Mouse (Mus musculus) midbrain, postnatal 0 days (tissue): Measurements from ENCODE around the gene Fam110a. TPM values are rescaled to one million over a fixed set of nuclear protein-coding genes. Genes with fewer than 3 reads are reported as not detected.
A peak's percentile ranks its signal among the peaks of the same experiment; 100 is the strongest.

ENCODE experiments used
- ATAC-seq: fragments of 200-750 bp; cut with Nextera tagmentation; 2 replicates; pipeline ENCODE4 v1.8.0; 2017; ENCODE audit warnings: moderate number of reproducible peaks, mild to moderate bottlenecking, moderate TSS enrichment, moderate library complexity; ENCODE audit not compliant: low FRiP score
- DNase-seq: peaks from one replicate; pipeline ENCODE4 v3.0.0-alpha.2; 2015; ENCODE audit warnings: low spot score
- H3K27ac ChIP-seq: fragments of 300-500 bp; sonication (generic); 2 replicates; pipeline ENCODE4 v1.5.1; 2014; ENCODE audit warnings: low read depth, mild to moderate bottlenecking, low read length, mixed read lengths
- H3K27me3 ChIP-seq: fragments of 300-500 bp; sonication (generic); 2 replicates; pipeline ENCODE4 v1.6.1; 2014; ENCODE audit warnings: low read length, control low read depth, mixed read lengths; ENCODE audit not compliant: insufficient read depth
- H3K36me3 ChIP-seq: fragments of 300-500 bp; sonication (generic); 2 replicates; pipeline ENCODE4 v1.6.1; 2014; ENCODE audit warnings: low read length, control low read depth, mixed read lengths; ENCODE audit not compliant: insufficient read depth
- H3K4me1 ChIP-seq: fragments of 300-500 bp; sonication (generic); 2 replicates; pipeline ENCODE4 v1.6.1; 2014; ENCODE audit warnings: mild to moderate bottlenecking, control low read depth, antibody characterized with exemption, low read length, mixed read lengths; ENCODE audit not compliant: insufficient read depth
- H3K4me2 ChIP-seq: fragments of 300-500 bp; sonication (generic); 2 replicates; pipeline ENCODE4 v1.6.1; 2014; ENCODE audit warnings: low read depth, mild to moderate bottlenecking, low read length, mixed read lengths; ENCODE audit not compliant: poor library complexity, severe bottlenecking
- H3K4me3 ChIP-seq: fragments of 300-500 bp; sonication (generic); 2 replicates; pipeline ENCODE4 v1.5.1; 2014; ENCODE audit warnings: low read depth, mild to moderate bottlenecking, low read length, moderate library complexity
- H3K9ac ChIP-seq: fragments of 300-500 bp; sonication (generic); replicated peaks from 2 replicates; pipeline ENCODE4 v1.6.1; 2014; ENCODE audit warnings: mild to moderate bottlenecking, low read length, moderate library complexity, mixed read lengths; ENCODE audit not compliant: poor library complexity, severe bottlenecking
- H3K9me3 ChIP-seq: fragments of 300-500 bp; sonication (generic); 2 replicates; pipeline ENCODE4 v1.6.1; 2016; ENCODE audit warnings: low read length, control low read depth
- CTCF ChIP-seq: IDR thresholded peaks from 2 replicates; pipeline ENCODE4 v1.5.1; 2016; ENCODE audit warnings: antibody characterized with exemption, mild to moderate bottlenecking
- WGBS: fragments of 180-500 bp; shearing (Covaris S2); extraction: QIAGEN DNeasy Blood & Tissue Kit; methylation state at CpG from one replicate; pipeline ENCODE4 v1.1.7; 2014; 5-methylcytosine and 5-hydroxymethylcytosine counted together
- polyA plus RNA-seq: library from polyadenylated mRNA; unstranded; fragments of >200 nt; fragmentation: Nextera tagmentation; extraction: Ambion mirVana; gene quantifications from 2 replicates; pipeline ENCODE4 v1.2.1, GENCODE M21; 2015
- total RNA-seq: library from RNA; depleted of rRNA; stranded (reverse); fragments of >200 nt; gene quantifications from 2 replicates; pipeline ENCODE4 v1.2.3, GENCODE M21; 2014

Gene Fam110a
- total and polyA plus RNA-seq, 2 experiments from 2014 or later, result 28.7 to 36.1 TPM

GRCm38 (mm10) chr2:152010251-152010650 lies 30.2 kb upstream of the Fam110a start:
- H3K36me3 ChIP-seq, result no peaks in the 10 kb centered on the region
- no peak overlapping the region for H3K9ac ChIP-seq
- no peak overlapping the region for H3K4me2 ChIP-seq
- DNase-seq (no peak), ATAC-seq (no peak)
- no peaks in the 10 kb centered on the region for H3K27me3 ChIP-seq
- WGBS, result 85% methylated on average over 9 of the region's 9 CpGs
- no peak for TF ChIP-seq CTCF
- no peaks in the 10 kb centered on the region for H3K9me3 ChIP-seq
- peaks cover 8% of the 10 kb centered on the region; the same call in 1 of the 2 replicates for H3K4me1 ChIP-seq
- no peak overlapping the region for H3K27ac ChIP-seq
- no peak overlapping the region for H3K4me3 ChIP-seq

- Histone ChIP-seq H3K4me3 (no peak overlapping the region), H3K27ac (no peak overlapping the region), H3K4me1 (peaks cover 8% of the 10 kb centered on the region; the same call in 1 of the 2 replicates), H3K27me3 (no peaks in the 10 kb centered on the region), H3K9ac (no peak overlapping the region), H3K4me2 (no peak overlapping the region), H3K36me3 (no peaks in the 10 kb centered on the region), H3K9me3 (no peaks in the 10 kb centered on the region)
- DNase-seq (no peak), ATAC-seq (no peak)
- no peak for TF ChIP-seq CTCF
- 90% methylated on average over 15 of the region's 15 CpGs for WGBS
These were observed 29.2 kb upstream of the Fam110a start for GRCm38 (mm10) chr2:152009061-152009779.

GRCm38 (mm10) chr2:152007783-152008182 lies 27.8 kb upstream of the Fam110a start:
- DNase-seq (no peak), ATAC-seq (0 out of 2 replicates have a peak, but pooled peaks have one; percentile 35)
- Histone ChIP-seq H3K36me3 (no peaks in the 10 kb centered on the region), H3K4me1 (peaks cover 8% of the 10 kb centered on the region; the same call in 1 of the 2 replicates), H3K9me3 (no peaks in the 10 kb centered on the region), H3K4me2 (no peak overlapping the region), H3K27ac (no peak overlapping the region), H3K9ac (no peak overlapping the region), H3K27me3 (no peaks in the 10 kb centered on the region), H3K4me3 (no peak overlapping the region)
- 61% methylated on average over 10 of the region's 10 CpGs for WGBS
- peak; percentile 76 for TF ChIP-seq CTCF

- Histone ChIP-seq H3K4me3 (no peak overlapping the region), H3K4me2 (no peak overlapping the region), H3K9ac (no peak overlapping the region), H3K27ac (no peak overlapping the region), H3K36me3 (no peaks in the 10 kb centered on the region), H3K9me3 (no peaks in the 10 kb centered on the region), H3K4me1 (peaks cover 8% of the 10 kb centered on the region; the same call in 1 of the 2 replicates), H3K27me3 (peaks cover 12% of the 10 kb centered on the region)
- no peak for TF ChIP-seq CTCF
- DNase-seq (no peak), ATAC-seq (no peak)
- WGBS, result 80% methylated on average over 6 of the region's 6 CpGs
These were observed 22.5 kb upstream of the Fam110a start for GRCm38 (mm10) chr2:152002529-152002928.

GRCm38 (mm10) chr2:152000735-152001134 lies 20.7 kb upstream of the Fam110a start:
- Histone ChIP-seq H3K27ac (no peak overlapping the region), H3K9ac (no peak overlapping the region), H3K4me2 (no peak overlapping the region), H3K27me3 (peaks cover 16% of the 10 kb centered on the region), H3K4me1 (peaks cover 5% of the 10 kb centered on the region; the same call in 1 of the 2 replicates), H3K4me3 (no peak overlapping the region), H3K36me3 (no peaks in the 10 kb centered on the region), H3K9me3 (no peaks in the 10 kb centered on the region)
- DNase-seq (no peak), ATAC-seq (no peak)
- WGBS, result 66% methylated on average over 6 of the region's 6 CpGs
- no peak for TF ChIP-seq CTCF

DNA sequence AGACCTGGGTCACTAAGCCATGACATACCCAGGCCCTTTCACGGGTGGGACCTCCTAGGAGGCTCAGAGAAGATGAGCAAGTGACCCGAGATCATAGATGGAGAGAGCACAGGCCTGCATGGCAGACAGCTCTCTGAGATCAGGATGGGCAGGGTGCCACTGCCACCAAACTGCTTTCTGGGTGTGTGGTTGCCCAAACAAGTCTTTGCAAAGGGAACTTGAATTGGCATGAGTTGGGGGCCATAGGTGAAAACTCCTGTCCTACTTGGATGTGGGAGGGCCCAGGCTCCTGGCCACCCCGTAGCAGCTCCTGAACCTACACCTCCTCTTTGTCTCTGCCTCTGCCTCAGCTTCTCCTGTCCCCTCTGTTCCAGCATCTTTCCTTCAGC lies 20.3 kb upstream of the Fam110a start:
- Histone ChIP-seq H3K4me3 (no peak overlapping the region), H3K36me3 (no peaks in the 10 kb centered on the region), H3K9me3 (no peaks in the 10 kb centered on the region), H3K4me1 (peaks cover 5% of the 10 kb centered on the region; the same call in 1 of the 2 replicates), H3K27me3 (peaks cover 16% of the 10 kb centered on the region), H3K9ac (no peak overlapping the region), H3K27ac (no peak overlapping the region), H3K4me2 (no peak overlapping the region)
- no peak for TF ChIP-seq CTCF
- ATAC-seq, result no peak
- no peak for DNase-seq
- WGBS, result 44% methylated on average over 3 of the region's 3 CpGs
